Mouse (Mus musculus) heart, adult 2 months (tissue): ENCODE measurements at regions not wholly inside any gene's neighbourhood (a gene's known extent, or its start where the extent isn't known, plus 50 kb on each side); places are given as distances from the start of the nearest gene placed in this dataset.

Experiments used
- CTCF ChIP-seq: fragments of 200-600 bp; IDR thresholded peaks from 2 replicates; pipeline ENCODE4 v1.8.1; 2022; ENCODE audit warnings: antibody characterized with exemption, mild to moderate bottlenecking, moderate library complexity
- EP300 ChIP-seq: fragments of 200-500 bp; IDR thresholded peaks from 2 replicates; pipeline ENCODE4 v1.6.1; 2011; ENCODE audit warnings: low read depth, low read length, control low read depth; ENCODE audit not compliant: insufficient read depth
- POLR2A ChIP-seq: fragments of 200-500 bp; IDR thresholded peaks from 2 replicates; pipeline ENCODE4 v1.6.1; 2011; ENCODE audit warnings: mild to moderate bottlenecking, low read depth, low read length, control low read depth; ENCODE audit not compliant: insufficient read depth

GRCm38 (mm10) chr2:21018535-21018934 lies 49.9 kb upstream of the Arhgap21 start:
- TF ChIP-seq EP300 (no peak), CTCF (no peak), POLR2A (no peak)
